Mouse (Mus musculus) layer of hippocampus, adult 2 months (tissue): Measurements from ENCODE around the gene Ldha. TPM values are rescaled to one million over a fixed set of nuclear protein-coding genes. Genes with fewer than 3 reads are reported as not detected.
A peak's percentile ranks its signal among the peaks of the same experiment; 100 is the strongest.
"Not testable (repeated sequence)": the region's sequence is repeated elsewhere in the genome, so short reads cannot be mapped to it uniquely, and the experiment has no call there.

Experiments used
- DNase-seq, 2 experiments: peaks; one replicate each; pipeline ENCODE4 v3.0.0; 2022; ENCODE audit warnings: low spot score in 2 of 2
- H3K27ac ChIP-seq: fragments of 200-600 bp; 2 replicates; pipeline ENCODE4 v1.8.1; 2022
- H3K4me3 ChIP-seq: fragments of 200-600 bp; 2 replicates; pipeline ENCODE4 v1.8.1; 2022; ENCODE audit warnings: mild to moderate bottlenecking
- CTCF ChIP-seq: fragments of 200-600 bp; conservative IDR thresholded peaks from 2 replicates; pipeline ENCODE4 v1.8.1; 2022; ENCODE audit warnings: antibody characterized with exemption, mild to moderate bottlenecking, moderate library complexity
- total RNA-seq, 2 experiments: library from RNA; stranded (reverse); gene quantifications; 2 replicates each; pipeline ENCODE4 v1.2.3; 2021

Gene Ldha
- total RNA-seq, 2 experiments from 2014 or later: 280 to 297 TPM

GRCm38 (mm10) chr7:46830799-46831590 lies 10.3 kb upstream of the Ldha start:
- no peak overlapping the region for H3K27ac ChIP-seq
- H3K4me3 ChIP-seq: no peak overlapping the region
- DNase-seq: no peak
- TF ChIP-seq CTCF: no peak

GRCm38 (mm10) chr7:46831693-46832092 lies 9.6 kb upstream of the Ldha start:
- no peak overlapping the region for H3K27ac ChIP-seq
- no peak for TF ChIP-seq CTCF
- no peak for DNase-seq
- no peak overlapping the region for H3K4me3 ChIP-seq

- H3K27ac ChIP-seq, DNase-seq, H3K4me3 ChIP-seq: not testable (repeated sequence)
These were observed 9.0 kb upstream of the Ldha start for GRCm38 (mm10) chr7:46832112-46832810.

- no peak for DNase-seq
- no peak for TF ChIP-seq CTCF
- Histone ChIP-seq H3K4me3 (no peak overlapping the region), H3K27ac (no peak overlapping the region)
These were observed 8.0 kb upstream of the Ldha start for GRCm38 (mm10) chr7:46833266-46833665.

GRCm38 (mm10) chr7:46833670-46834255 lies 7.5 kb upstream of the Ldha start:
- Histone ChIP-seq H3K4me3 (no peak overlapping the region), H3K27ac (no peak overlapping the region)
- no peak for DNase-seq
- TF ChIP-seq CTCF: no peak

GRCm38 (mm10) chr7:46834994-46835610 lies 6.2 kb upstream of the Ldha start:
- Histone ChIP-seq H3K27ac (no peak overlapping the region), H3K4me3 (no peak overlapping the region)
- no peak for TF ChIP-seq CTCF
- no peak for DNase-seq

GRCm38 (mm10) chr7:46836357-46836756 lies 4.9 kb upstream of the Ldha start:
- no peak for TF ChIP-seq CTCF
- Histone ChIP-seq H3K4me3 (no peak overlapping the region), H3K27ac (no peak overlapping the region)
- DNase-seq: no peak

GRCm38 (mm10) chr7:46837073-46837472 lies 4.2 kb upstream of the Ldha start:
- no peak for TF ChIP-seq CTCF
- no peak for DNase-seq
- H3K27ac ChIP-seq: peak overlapping the region; percentile 93; the same call in 1 of the 2 replicates
- no peak overlapping the region for H3K4me3 ChIP-seq

GRCm38 (mm10) chr7:46838104-46838671 lies 3.1 kb upstream of the Ldha start:
- TF ChIP-seq CTCF: no peak
- peak in 1 of 2 experiments; percentile 50 for DNase-seq
- Histone ChIP-seq H3K4me3 (no peak overlapping the region), H3K27ac (peak overlapping the region; percentile 93)

GRCm38 (mm10) chr7:46838891-46839302 lies 2.4 kb upstream of the Ldha start:
- peak; percentile 68 to 88 for DNase-seq
- no peak for TF ChIP-seq CTCF
- Histone ChIP-seq H3K4me3 (peak overlapping the region; percentile 3; the same call in 1 of the 2 replicates), H3K27ac (peak overlapping the region; percentile 93)

GRCm38 (mm10) chr7:46839446-46839845 lies 1.8 kb upstream of the Ldha start:
- no peak for DNase-seq
- TF ChIP-seq CTCF: no peak
- Histone ChIP-seq H3K4me3 (peak overlapping the region; percentile 3; the same call in 1 of the 2 replicates), H3K27ac (peak overlapping the region; percentile 93)

- no peak for TF ChIP-seq CTCF
- Histone ChIP-seq H3K4me3 (no peak overlapping the region), H3K27ac (peak overlapping the region; percentile 93)
- DNase-seq: no peak
These were observed 1.4 kb upstream of the Ldha start for GRCm38 (mm10) chr7:46839861-46840260.

- no peak for DNase-seq
- H3K27ac ChIP-seq: no peak overlapping the region
- no peak overlapping the region for H3K4me3 ChIP-seq
- no peak for TF ChIP-seq CTCF
These were observed 949 bp upstream of the Ldha start for GRCm38 (mm10) chr7:46840326-46840725.
